Mouse (Mus musculus) cerebellum, adult (tissue): ENCODE measurements around the gene Gab3.
"Not testable (repeated sequence)": the region's sequence is repeated elsewhere in the genome, so short reads cannot be mapped to it uniquely, and the experiment has no call there.

Source experiments
- ATAC-seq: cut with Nextera tagmentation; 2 replicates; pipeline ENCODE4 v1.9.2; 2017; ENCODE audit warnings: mild to moderate bottlenecking, moderate library complexity, mixed read lengths; ENCODE audit not compliant: insufficient number of reproducible peaks, low FRiP score, low TSS enrichment

The Gab3 gene

DNA sequence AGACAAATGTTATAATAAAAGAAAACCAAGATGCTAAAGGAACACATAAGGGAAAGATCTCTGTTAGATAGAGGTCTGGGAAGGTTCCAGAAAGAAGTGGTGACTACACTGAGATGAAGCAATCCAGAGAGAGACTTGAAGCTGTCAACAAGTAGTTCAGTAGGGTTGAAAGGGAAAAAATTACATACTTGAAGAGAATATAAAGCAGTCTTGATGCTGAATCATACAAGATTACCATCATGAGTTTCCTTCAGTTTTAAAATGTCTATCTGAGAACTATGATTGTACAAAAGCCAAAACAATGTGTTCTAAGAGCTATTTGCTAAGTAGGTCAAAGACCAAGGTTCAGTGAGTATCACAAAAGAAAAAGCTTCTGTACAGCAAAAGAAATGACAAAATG lies 48.6 kb downstream of the Gab3 start:
- no peak for ATAC-seq

DNA sequence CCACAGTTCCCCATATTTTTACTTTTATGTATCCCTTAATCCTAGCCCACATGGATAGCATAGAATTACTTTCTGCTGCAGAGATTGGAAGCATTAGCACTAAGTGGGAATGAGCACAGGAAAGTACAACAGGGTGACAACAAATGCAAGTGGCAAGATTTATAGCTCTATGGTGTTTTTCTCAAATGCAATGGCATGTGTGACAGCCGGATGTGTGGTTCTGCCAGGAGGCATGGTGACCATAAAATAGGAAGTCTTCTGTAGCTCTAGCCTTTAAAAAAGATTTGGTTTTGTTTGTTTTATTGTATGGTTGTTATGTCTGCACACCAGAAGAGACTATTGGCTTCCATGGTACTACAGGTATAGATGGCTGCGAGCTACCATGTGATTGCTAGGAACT lies 50.1 kb downstream of the Gab3 start:
- ATAC-seq, result no peak

DNA sequence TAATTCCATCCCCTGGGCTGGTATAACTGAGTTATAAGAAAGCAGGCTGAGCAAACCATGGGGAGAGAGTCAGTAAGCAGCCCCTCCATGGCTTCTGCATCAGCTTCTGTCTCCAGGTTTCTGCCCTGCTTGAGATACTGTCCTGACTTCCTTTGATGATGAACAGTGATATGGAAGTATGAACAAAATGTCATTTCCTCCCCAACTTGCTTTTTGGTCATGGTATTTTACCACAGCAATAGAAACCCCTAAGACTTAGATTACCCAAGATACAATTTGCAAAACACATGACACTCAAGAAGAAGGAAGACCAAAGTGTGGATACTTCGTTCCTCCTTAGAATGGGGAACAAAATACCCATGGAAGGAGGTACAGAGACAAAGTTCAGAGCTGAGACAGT lies 51.2 kb downstream of the Gab3 start:
- ATAC-seq, result not testable (repeated sequence)

DNA sequence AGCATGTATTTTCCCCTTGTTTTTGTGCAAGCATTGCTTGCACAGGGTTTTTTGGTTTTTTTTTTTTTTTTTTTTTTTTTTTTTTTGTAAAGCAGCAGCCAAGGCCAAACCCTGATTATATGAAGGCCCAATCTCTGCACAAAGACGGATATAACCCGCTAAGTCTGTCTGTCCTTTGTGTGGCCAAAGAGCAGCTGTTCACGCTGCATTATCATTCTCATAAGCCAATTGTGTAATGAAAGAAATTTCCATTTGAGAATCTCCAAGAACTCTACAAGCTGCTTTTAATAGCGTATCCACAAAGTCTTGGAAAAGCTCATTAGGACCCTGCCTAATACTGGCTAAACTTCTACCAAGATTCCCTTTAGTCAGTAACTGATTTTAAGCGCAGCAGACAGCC lies 101.5 kb downstream of the Gab3 start:
- ATAC-seq, result no peak

DNA sequence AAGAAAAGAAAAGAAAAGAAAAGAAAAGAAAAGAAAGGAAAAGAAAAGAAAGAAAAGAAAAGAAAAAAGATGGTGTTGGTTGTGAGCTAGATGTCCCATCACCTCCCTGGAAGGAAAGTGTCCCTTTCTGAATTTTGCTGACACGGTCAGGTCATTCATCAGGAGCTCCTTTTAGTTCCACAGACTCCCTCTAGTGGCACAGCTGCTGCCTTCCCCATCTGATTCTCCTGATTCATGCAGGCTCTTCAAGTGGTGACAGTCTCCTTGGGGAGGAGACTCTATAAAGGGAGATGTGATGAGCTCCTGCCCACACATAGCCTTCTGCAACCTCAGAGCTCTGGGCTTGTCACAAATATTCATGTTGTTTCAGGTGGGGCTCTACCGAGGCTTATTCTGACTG lies 122.4 kb downstream of the Gab3 start:
- ATAC-seq, result not testable (repeated sequence)

DNA sequence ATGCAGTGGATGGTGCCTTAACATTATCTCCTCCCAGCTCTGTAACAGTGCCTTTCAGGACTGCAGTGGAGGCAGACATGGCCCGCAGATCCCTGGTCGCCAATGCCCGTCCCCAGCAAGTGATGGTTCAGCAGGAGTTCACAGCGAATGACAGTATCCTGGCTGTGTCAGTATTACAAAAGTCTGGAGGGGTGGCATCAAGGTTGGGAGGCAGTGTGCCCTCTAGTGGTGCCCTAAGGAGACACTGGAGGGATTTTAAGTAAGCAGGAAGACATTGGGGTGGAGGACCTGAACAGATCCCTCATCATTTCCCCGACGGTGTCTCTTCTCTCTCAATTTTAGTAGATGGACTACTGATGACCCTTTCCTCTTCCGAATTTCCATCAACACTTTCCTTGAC lies 126.1 kb downstream of the Gab3 start:
- not testable (repeated sequence) for ATAC-seq
